Mouse (Mus musculus) adrenal gland, adult 8-10 months (tissue): ENCODE measurements at regions not wholly inside any gene's neighbourhood (a gene's known extent, or its start where the extent isn't known, plus 50 kb on each side); places are given as distances from the start of the nearest gene placed in this dataset.

Source experiments
- DNase-seq: peaks from one replicate; pipeline ENCODE4 v3.0.0; 2022

- no peak for DNase-seq
Measured at GRCm38 (mm10) chrX:42431851-42432635, 57.4 kb upstream of the Tex13c2 start.
